Mouse (Mus musculus): Measurements from ENCODE around the gene Gm42372. TPM values are rescaled to one million over a fixed set of nuclear protein-coding genes. Genes with fewer than 3 reads are reported as not detected.
A peak's percentile ranks its signal among the peaks of the same experiment; 100 is the strongest.

The Gm42372 gene
- polyA plus RNA-seq, 1 experiment from 2014 or later: 0.06 TPM

DNA sequence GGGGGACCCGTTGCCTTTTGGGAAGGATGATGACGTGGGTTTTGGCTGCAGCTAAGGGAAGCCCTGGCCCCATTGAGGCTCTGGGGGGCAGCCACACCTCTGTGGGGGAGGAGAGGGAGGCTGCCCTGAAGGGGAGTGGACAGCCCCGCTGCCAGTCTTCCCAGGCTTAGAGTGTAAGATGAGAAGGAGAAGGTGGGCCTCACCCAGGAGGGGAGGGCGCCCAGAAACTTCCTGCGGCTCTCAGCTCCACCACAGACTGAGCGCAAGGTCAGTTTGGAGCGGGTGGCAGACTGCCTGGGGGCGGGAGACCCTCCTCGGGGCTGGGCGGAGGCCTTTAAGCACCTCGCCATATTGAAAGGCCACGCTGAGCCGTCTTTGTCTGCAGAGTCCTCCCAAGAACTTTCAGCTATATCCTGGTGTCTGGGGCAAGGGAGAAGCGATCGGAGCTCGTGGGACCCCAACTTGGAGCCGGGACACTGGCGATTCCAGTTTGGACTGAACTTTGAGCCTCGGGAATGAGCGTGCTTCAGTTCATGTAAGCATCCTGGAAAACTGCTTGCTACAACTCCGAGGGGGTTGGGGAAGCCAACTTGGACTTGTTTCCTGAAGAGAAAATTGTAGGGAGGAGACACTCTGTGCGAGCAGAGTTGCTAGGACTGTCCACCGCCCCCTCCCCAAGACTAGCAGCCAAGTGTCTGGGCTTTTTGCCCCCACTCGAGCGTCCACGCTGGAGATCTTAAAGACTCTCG is 10.9 kb downstream of the Gm42372 start:
- H3K9me3 ChIP-seq (replicated peaks): no peaks in the 10 kb centered on the region
- peak overlapping the region; percentile 40 for H3K9ac ChIP-seq
- peaks cover 23% of the 10 kb centered on the region for H3K27me3 ChIP-seq
- H3K4me3 ChIP-seq (replicated peaks): peak overlapping the region; percentile 56
- peak; percentile 84 for ATAC-seq (ENCODE audit: insufficient read depth)
- peak overlapping the region; percentile 53; the same call in 1 of the 2 replicates for H3K27ac ChIP-seq (replicated peaks)
- H3K36me3 ChIP-seq (replicated peaks): no peaks in the 10 kb centered on the region
- whole genome bisulfite sequencing (ENCODE audit: insufficient replicate concordance): 2% methylated on average over 27 of the region's 27 CpGs
- peak overlapping the region; percentile 64 for H3K4me2 ChIP-seq
- peaks cover 53% of the 10 kb centered on the region for H3K4me1 ChIP-seq (replicated peaks)

DNA sequence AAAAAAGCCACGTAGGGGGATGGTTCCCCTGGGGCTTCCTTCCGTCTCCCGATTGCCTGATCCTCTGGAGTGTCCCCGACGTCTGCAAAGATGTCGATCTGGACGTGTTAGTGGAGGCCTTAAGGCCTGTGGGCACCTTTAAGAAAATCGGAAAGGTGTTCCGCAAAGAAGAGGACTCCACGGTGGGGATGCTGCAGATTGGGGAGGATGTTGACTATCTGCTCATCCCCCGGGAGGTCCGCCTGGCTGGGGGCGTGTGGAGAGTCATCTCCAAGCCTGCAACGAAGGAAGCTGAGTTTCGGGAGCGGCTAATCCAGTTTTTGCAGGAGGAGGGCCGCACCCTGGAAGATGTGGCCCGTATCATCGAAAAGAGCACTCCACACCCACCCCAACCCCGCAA is 11.5 kb downstream of the Gm42372 start:
- no peak for ATAC-seq (ENCODE audit: insufficient read depth)
- H3K4me3 ChIP-seq (replicated peaks): peak overlapping the region; percentile 56
- H3K27ac ChIP-seq (replicated peaks): peak overlapping the region; percentile 53; the same call in 1 of the 2 replicates
- H3K36me3 ChIP-seq (replicated peaks): no peaks in the 10 kb centered on the region
- no peaks in the 10 kb centered on the region for H3K9me3 ChIP-seq (replicated peaks)
- peaks cover 23% of the 10 kb centered on the region for H3K27me3 ChIP-seq
- H3K9ac ChIP-seq: peak overlapping the region; percentile 40
- 7% methylated on average over 20 of the region's 20 CpGs for WGBS (ENCODE audit: insufficient replicate concordance)
- peak overlapping the region; percentile 64 for H3K4me2 ChIP-seq
- peaks cover 58% of the 10 kb centered on the region for H3K4me1 ChIP-seq (replicated peaks)

DNA sequence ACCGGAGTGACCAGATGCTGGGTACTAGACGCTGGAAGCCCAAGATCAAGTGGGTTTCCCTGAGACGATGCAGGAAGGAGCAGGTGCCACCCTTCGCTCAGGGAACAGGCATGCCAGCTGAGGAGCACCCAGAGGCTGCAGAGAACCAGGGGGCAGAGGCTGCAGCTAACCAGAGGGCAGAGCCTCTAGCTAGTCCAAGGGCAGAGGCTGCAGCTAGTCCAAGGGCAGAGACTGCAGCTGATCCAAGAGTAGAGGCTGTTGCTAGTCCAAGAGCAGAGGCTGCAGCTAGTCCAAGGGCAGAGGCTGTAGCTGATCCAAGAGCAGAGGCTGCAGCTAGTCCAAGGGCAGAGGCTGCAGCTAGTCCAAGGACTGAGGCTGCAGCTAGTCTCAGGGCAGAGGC is 12.5 kb downstream of the Gm42372 start:
- Histone ChIP-seq H3K4me1 (replicated peaks) (peaks cover 61% of the 10 kb centered on the region), H3K4me3 (replicated peaks) (peak overlapping the region; percentile 56), H3K27ac (replicated peaks) (no peak overlapping the region), H3K9me3 (replicated peaks) (no peaks in the 10 kb centered on the region), H3K27me3 (peaks cover 23% of the 10 kb centered on the region), H3K9ac (no peak overlapping the region), H3K36me3 (replicated peaks) (no peaks in the 10 kb centered on the region), H3K4me2 (peak overlapping the region; percentile 64)
- ATAC-seq (ENCODE audit: insufficient read depth): no peak
- WGBS (ENCODE audit: insufficient replicate concordance): 78% methylated on average over 4 of the region's 4 CpGs

DNA sequence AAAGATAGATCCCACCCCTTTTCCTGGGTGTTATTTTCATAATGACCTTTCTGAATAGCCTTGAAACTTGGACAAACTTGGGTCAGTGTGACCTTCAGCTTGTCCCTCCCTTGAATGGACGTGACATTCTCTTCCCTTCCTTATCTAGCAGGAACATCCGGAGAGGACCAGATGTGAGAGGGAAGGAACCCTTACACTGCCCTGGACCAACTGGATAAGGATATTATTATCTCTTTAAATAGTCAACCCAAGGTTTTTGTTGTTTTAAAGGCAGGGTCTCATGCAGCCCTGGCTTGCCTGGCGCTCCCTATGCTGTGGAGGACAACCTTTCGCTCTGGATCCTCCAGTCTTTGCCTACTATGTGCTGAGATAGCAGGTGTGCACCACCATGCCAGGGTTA is 16.3 kb downstream of the Gm42372 start:
- peaks cover 54% of the 10 kb centered on the region for H3K4me1 ChIP-seq (replicated peaks)
- H3K4me2 ChIP-seq: peak overlapping the region; percentile 54

DNA sequence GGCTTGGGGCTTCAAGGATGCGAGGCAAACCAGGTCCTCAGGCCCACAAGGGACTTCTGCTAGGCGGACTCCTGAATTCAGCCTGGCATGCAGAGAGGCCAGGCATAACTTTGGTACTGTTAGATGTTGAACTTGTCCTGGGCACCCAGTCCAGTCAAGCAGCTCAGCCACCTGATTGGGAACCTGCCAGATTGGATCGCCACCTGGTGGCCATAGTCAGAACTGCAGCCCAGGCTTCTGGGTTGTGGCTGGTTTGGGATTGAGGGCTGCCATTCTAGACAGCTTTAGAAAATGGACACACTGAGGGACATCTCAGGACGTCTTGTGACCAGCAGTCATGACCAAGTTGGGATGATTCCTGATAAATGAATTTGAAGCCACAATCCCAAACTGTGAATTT is 16.8 kb downstream of the Gm42372 start:
- no peak overlapping the region for H3K9ac ChIP-seq
- peak overlapping the region; percentile 65; the same call in 1 of the 2 replicates for H3K27ac ChIP-seq (replicated peaks)
- H3K4me3 ChIP-seq (replicated peaks): no peak overlapping the region
- 15% methylated on average over 4 of the region's 4 CpGs for whole genome bisulfite sequencing (ENCODE audit: insufficient replicate concordance)
- H3K36me3 ChIP-seq (replicated peaks): peaks cover 8% of the 10 kb centered on the region
- peaks cover 10% of the 10 kb centered on the region for H3K27me3 ChIP-seq
- peak; percentile 48 for ATAC-seq (ENCODE audit: insufficient read depth)
- H3K9me3 ChIP-seq (replicated peaks): no peaks in the 10 kb centered on the region
- peak overlapping the region; percentile 54 for H3K4me2 ChIP-seq
- peaks cover 54% of the 10 kb centered on the region for H3K4me1 ChIP-seq (replicated peaks)

More for the DNA sequence above, 16.3 kb downstream of the Gm42372 start:
- peaks cover 14% of the 10 kb centered on the region for H3K27me3 ChIP-seq
- no peaks in the 10 kb centered on the region for H3K9me3 ChIP-seq (replicated peaks)
- H3K27ac ChIP-seq (replicated peaks): peak overlapping the region; percentile 65; the same call in 1 of the 2 replicates
- H3K36me3 ChIP-seq (replicated peaks): peaks cover 4% of the 10 kb centered on the region
- WGBS (ENCODE audit: insufficient replicate concordance): 24% methylated on average over 4 of the region's 4 CpGs
- H3K4me3 ChIP-seq (replicated peaks): no peak overlapping the region
- H3K9ac ChIP-seq: no peak overlapping the region
- ATAC-seq (ENCODE audit: insufficient read depth): peak; percentile 62

DNA sequence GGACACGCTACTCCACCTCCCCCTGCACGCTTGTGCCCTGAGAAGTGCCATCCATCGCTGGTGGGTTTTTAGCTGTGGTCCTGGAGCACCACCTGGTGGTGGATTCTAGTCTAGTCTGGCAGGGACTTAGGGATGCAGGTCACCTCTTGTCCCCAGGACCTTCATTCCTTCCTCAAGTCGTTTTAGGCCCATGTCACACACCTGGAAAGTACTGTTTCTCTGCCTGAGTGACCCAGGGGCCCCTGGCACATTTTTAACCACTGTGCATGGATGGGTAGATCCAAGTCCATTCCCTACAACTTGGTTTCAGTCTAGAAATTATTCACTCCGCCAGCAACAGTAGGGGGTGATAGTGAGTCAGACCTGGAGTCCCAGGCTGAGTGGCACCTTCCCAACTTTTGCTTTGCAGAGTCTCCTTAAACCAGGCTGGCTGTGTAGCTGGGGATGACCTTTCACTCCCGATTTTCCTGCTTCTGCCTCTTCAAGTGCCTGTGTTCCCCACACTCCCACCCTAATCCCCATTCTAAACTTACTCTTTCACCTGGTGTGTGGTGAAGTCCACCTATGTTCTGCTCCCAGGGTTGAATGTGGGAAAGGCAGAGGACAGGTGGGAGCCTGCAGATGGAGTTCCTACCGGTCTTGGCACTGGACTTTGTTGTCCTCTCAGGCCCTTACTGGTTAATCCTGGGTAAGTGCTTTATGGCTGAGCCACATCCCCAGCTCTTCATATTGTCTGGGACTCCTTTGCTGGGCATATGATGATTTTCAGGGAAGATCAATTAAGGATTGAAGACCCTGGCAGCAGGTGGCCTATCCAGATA is 19.7 kb downstream of the Gm42372 start:
- Histone ChIP-seq H3K4me2 (no peak overlapping the region), H3K9me3 (replicated peaks) (no peaks in the 10 kb centered on the region), H3K4me1 (replicated peaks) (peaks cover 41% of the 10 kb centered on the region), H3K9ac (no peak overlapping the region), H3K36me3 (replicated peaks) (peaks cover 37% of the 10 kb centered on the region), H3K27me3 (no peaks in the 10 kb centered on the region), H3K27ac (replicated peaks) (peak overlapping the region; percentile 34), H3K4me3 (replicated peaks) (no peak overlapping the region)
- 0 out of 2 replicates have a peak, but pooled peaks have one; percentile 22 for ATAC-seq (ENCODE audit: insufficient read depth)
- WGBS (ENCODE audit: insufficient replicate concordance): 17% methylated on average over 7 of the region's 7 CpGs

DNA sequence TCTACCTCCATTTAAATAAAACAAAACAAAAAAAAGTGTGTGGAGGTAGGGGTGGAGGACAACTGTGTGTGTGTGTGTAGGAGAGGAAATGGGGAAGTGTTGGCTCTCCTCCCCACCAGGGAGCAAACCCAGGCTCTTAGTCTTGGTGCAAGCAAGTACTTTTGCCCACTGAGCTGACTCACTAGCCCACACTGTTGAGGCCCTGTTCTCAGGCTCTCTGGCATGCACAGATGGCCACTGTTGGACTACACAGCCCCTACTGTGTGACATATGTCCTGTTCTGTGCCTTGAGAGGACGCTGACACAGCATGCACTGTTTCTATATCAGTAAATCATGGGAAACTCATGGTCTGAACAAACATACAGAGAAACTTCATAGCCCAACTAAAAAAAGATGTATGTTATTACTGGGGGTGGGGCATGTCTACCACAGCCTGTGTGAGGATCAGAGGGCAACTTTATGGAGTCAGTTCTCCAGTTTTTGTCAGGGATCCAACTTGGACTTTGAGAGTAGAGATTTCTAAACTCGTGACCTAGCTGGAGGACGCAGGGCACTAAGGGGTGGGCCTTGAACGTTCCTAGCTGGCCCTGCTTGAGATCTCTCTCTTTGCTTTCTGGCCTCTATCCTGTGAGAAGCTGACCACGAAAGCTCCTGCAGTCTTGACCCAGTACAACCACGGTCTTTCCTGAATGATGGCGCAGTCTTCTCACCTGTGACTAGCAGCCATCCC is 20.5 kb downstream of the Gm42372 start:
- Histone ChIP-seq H3K4me1 (replicated peaks) (peaks cover 34% of the 10 kb centered on the region), H3K4me2 (no peak overlapping the region), H3K36me3 (replicated peaks) (peaks cover 45% of the 10 kb centered on the region), H3K4me3 (replicated peaks) (no peak overlapping the region), H3K27me3 (no peaks in the 10 kb centered on the region), H3K27ac (replicated peaks) (peak overlapping the region; percentile 34), H3K9ac (no peak overlapping the region), H3K9me3 (replicated peaks) (no peaks in the 10 kb centered on the region)
- peak; percentile 26 for ATAC-seq (ENCODE audit: insufficient read depth)
- WGBS (ENCODE audit: insufficient replicate concordance): 59% methylated on average over 7 of the region's 7 CpGs

DNA sequence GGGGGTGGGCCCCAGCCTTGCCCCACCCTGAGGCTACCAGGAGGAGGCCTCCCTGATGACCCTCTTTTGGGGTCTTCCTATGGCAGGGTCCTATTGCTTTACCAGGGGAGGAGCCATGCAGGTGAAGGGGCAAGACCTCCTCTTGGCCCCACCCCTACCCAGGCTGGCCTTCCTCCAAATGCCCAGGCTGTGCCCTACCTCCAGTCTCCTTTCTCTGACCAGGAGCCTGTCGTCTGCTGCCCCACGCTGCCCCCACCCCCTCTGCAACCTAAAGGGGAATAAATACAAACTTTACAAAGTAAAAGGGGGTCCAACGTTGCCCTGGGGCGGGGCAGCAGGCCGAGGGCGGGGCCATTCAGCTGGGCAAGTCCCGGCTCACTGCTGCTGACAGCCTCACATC is 21.8 kb downstream of the Gm42372 start:
- 0 out of 2 replicates have a peak overlapping the region, but pooled peaks have one; percentile 34 for H3K27ac ChIP-seq (replicated peaks)
- no peak overlapping the region for H3K4me3 ChIP-seq (replicated peaks)
- H3K9ac ChIP-seq: no peak overlapping the region
- 68% methylated on average over 7 of the region's 7 CpGs for WGBS (ENCODE audit: insufficient replicate concordance)
- ATAC-seq (ENCODE audit: insufficient read depth): no peak
- H3K4me1 ChIP-seq (replicated peaks): peaks cover 21% of the 10 kb centered on the region
- no peaks in the 10 kb centered on the region for H3K9me3 ChIP-seq (replicated peaks)
- no peaks in the 10 kb centered on the region for H3K27me3 ChIP-seq
- H3K36me3 ChIP-seq (replicated peaks): peaks cover 57% of the 10 kb centered on the region
- H3K4me2 ChIP-seq: no peak overlapping the region

DNA sequence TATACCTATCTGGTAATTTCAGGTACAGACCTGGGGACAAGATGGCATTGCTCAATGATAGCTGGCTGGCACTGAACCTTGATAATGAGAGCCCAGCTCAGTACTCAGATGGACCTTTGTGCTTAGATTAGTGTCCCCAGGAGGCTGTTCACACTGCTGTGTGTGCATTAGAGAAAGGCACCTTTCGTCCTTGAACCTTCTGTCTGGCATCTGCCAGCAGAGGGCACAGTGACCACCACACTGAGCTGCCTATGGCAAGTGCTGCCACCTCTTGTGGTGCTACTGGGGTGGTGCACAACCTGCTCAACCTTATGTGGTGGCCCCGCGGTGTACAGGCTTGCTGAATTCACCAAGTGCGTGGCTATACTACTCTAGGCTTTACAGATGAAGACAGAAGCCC is 24.4 kb downstream of the Gm42372 start:
- Histone ChIP-seq H3K4me1 (replicated peaks) (peaks cover 21% of the 10 kb centered on the region), H3K4me3 (replicated peaks) (no peak overlapping the region), H3K36me3 (replicated peaks) (peaks cover 83% of the 10 kb centered on the region), H3K9me3 (replicated peaks) (no peaks in the 10 kb centered on the region), H3K9ac (no peak overlapping the region), H3K4me2 (no peak overlapping the region), H3K27me3 (no peaks in the 10 kb centered on the region), H3K27ac (replicated peaks) (no peak overlapping the region)
- ATAC-seq (ENCODE audit: insufficient read depth): no peak
- 63% methylated on average over 4 of the region's 4 CpGs for WGBS (ENCODE audit: insufficient replicate concordance)

DNA sequence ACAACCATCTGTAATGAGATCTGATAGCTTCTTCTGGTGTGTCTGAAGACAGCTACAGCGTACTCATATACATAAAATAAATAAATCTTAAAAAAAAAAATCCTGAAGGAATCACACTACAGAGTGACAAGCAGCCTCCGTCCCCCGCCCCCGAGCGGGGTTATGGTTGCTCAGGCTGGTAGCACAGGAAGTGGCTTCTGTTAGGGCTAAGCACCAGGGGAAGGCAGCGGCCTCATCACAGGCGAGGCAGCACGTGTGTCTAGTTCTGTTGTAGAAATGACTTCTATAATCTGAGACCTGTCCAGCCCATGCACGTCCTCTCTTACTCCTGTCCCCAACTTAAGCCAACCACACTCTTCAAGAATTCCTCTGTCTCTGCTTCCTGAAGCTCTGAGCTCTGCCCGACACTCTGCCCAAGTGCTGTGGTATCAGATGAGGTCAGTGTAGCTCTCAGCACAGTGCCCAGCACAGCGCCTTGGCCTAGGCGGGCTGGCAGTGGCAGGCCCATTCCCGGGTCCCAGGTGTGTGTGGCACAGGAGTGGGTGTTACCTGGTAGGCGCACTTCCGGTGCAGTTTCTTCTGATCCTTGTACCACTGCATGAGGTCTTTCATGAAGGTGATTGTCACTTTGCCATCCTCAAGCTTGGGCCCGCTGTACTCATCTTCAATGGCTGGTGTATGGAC is 26.6 kb downstream of the Gm42372 start:
- Histone ChIP-seq H3K36me3 (replicated peaks) (peaks cover 98% of the 10 kb centered on the region), H3K4me1 (replicated peaks) (peaks cover 6% of the 10 kb centered on the region), H3K4me2 (no peak overlapping the region), H3K27ac (replicated peaks) (no peak overlapping the region), H3K9ac (no peak overlapping the region), H3K9me3 (replicated peaks) (no peaks in the 10 kb centered on the region), H3K27me3 (no peaks in the 10 kb centered on the region), H3K4me3 (replicated peaks) (no peak overlapping the region)
- WGBS (ENCODE audit: insufficient replicate concordance): 66% methylated on average over 16 of the region's 16 CpGs
- ATAC-seq (ENCODE audit: insufficient read depth): no peak

Data from liver, embryonic 15.5 days (tissue).